Mouse (Mus musculus) small intestine, adult 2 months (tissue): ENCODE measurements around the gene Dnmt3a. TPM values are rescaled to one million over a fixed set of nuclear protein-coding genes. Genes with fewer than 3 reads are reported as not detected.

Experiments used
- H3K27ac ChIP-seq: fragments of 200-500 bp; 2 replicates; pipeline ENCODE4 v1.5.1; 2012; ENCODE audit warnings: low read depth, low read length, control low read depth, inconsistent platforms; ENCODE audit not compliant: insufficient read depth
- H3K27me3 ChIP-seq: fragments of 200-500 bp; 2 replicates; pipeline ENCODE4 v1.6.1; 2012; ENCODE audit warnings: mild to moderate bottlenecking, moderate library complexity, low read length, inconsistent platforms; ENCODE audit not compliant: control insufficient read depth, insufficient read depth
- H3K36me3 ChIP-seq: fragments of 200-500 bp; 2 replicates; pipeline ENCODE4 v1.6.1; 2012; ENCODE audit warnings: mild to moderate bottlenecking, low read length, control low read depth, inconsistent platforms; ENCODE audit not compliant: control insufficient read depth, insufficient read depth
- H3K4me1 ChIP-seq: fragments of 200-500 bp; 2 replicates; pipeline ENCODE4 v1.6.1; 2012; ENCODE audit warnings: low read length, inconsistent platforms, mixed read lengths; ENCODE audit not compliant: control insufficient read depth, insufficient read depth, insufficient read length
- H3K4me3 ChIP-seq: fragments of 200-500 bp; 2 replicates; pipeline ENCODE4 v1.5.1; 2012; ENCODE audit warnings: low read depth, mild to moderate bottlenecking, control low read depth, inconsistent platforms, low read length, moderate library complexity
- CTCF ChIP-seq: fragments of 200-500 bp; IDR thresholded peaks from 2 replicates; pipeline ENCODE4 v1.5.1; 2012; ENCODE audit warnings: low read depth, mild to moderate bottlenecking, control low read depth, inconsistent platforms, low read length, moderate library complexity, mixed read lengths; ENCODE audit not compliant: insufficient replicate concordance, insufficient read length; ENCODE audit errors: extremely low read depth
- POLR2A ChIP-seq: fragments of 200-500 bp; IDR thresholded peaks from 2 replicates; pipeline ENCODE4 v1.6.1; 2012; ENCODE audit warnings: low read depth, mild to moderate bottlenecking, control low read depth, inconsistent platforms, low read length, moderate library complexity
- WGBS: fragments of 180-500 bp; shearing (Covaris S2); methylation state at CpG from one replicate; pipeline ENCODE4 v1.1.7; 2018; 5-methylcytosine and 5-hydroxymethylcytosine counted together
- polyA plus RNA-seq: library from polyadenylated mRNA; depleted of rRNA; stranded (reverse); fragments of >200 nt; gene quantifications from 2 replicates; pipeline ENCODE4 v1.2.3, GENCODE M21; 2012

Gene Dnmt3a
- polyA plus RNA-seq, 1 experiment, result 10.2 TPM

DNA sequence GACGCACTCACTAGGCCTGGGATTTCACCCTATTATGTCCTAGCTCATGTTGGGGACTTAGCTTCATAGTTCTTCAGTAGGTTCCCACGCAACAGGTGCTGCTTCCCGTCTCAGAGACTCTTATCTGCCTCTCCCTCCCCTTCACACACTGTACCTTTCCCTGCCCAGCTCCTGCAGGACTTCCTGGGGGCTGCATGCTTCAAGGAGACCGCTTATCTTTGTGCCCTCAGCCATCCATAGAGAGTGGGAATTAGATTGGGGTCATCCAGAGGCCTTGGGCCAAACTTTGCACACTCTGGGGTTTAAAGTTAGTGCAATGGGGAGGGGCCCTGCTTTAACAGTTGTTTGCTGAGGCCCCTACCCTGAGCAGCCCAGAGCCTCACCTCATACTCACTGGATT lies 21.1 kb upstream of the Dnmt3a start:
- H3K36me3 ChIP-seq, result no peaks in the 10 kb centered on the region
- no peaks in the 10 kb centered on the region for H3K27me3 ChIP-seq
- H3K4me3 ChIP-seq, result no peak overlapping the region
- H3K27ac ChIP-seq, result no peak overlapping the region
- WGBS, result 39% methylated on average over 4 of the region's 4 CpGs
- peaks cover 21% of the 10 kb centered on the region for H3K4me1 ChIP-seq
- no peak for TF ChIP-seq CTCF

DNA sequence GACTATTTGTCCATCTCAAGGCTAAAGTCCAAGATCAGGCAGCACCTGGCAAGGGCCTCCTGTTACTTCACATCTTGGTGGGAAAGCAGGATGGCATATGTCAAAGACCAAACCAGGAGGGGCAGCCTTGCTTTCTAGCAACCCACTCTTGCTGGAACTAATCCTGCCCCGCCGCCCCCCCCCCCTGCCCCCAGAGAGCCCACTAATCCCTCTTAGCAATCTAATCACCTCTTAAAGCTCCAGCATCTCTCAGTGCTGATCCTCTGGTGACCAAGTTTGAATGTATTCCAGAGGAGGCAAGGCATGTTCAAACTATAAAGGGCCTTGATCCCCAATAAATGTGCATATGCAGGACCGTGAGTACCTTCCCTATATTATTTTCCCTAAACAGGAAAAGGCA lies 18.8 kb upstream of the Dnmt3a start:
- Histone ChIP-seq H3K4me1 (peaks cover 10% of the 10 kb centered on the region; the same call in 1 of the 2 replicates), H3K27ac (no peak overlapping the region), H3K4me3 (no peak overlapping the region), H3K36me3 (no peaks in the 10 kb centered on the region), H3K27me3 (no peaks in the 10 kb centered on the region)
- TF ChIP-seq POLR2A, result no peak
- WGBS, result 48% methylated on average over 3 of the region's 3 CpGs

DNA sequence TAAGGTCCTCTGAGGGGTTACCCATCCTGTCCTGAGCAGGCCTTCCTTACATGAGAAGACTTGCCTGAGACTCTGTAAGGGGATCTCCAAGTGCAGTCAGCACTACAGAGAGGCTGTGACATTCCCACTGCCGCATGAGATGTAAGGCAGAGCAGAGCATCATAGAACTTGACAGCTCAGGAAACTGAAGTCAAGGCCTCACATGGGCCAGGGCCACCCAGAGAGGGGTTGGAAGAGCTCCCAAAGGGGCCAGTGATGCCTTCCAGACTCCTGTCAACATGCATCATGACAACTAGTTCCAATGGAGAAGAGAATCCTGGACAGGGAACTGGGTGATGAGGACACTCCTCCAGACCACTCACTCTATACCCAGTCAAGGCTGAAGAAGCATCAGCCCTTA lies 18.3 kb upstream of the Dnmt3a start:
- Histone ChIP-seq H3K4me3 (no peak overlapping the region), H3K36me3 (no peaks in the 10 kb centered on the region), H3K27ac (no peak overlapping the region), H3K27me3 (no peaks in the 10 kb centered on the region), H3K4me1 (peaks cover 12% of the 10 kb centered on the region; the same call in 1 of the 2 replicates)
- TF ChIP-seq POLR2A, result no peak
- no peak for TF ChIP-seq CTCF
- WGBS, result 77% methylated on average over 1 of the region's 1 CpGs

DNA sequence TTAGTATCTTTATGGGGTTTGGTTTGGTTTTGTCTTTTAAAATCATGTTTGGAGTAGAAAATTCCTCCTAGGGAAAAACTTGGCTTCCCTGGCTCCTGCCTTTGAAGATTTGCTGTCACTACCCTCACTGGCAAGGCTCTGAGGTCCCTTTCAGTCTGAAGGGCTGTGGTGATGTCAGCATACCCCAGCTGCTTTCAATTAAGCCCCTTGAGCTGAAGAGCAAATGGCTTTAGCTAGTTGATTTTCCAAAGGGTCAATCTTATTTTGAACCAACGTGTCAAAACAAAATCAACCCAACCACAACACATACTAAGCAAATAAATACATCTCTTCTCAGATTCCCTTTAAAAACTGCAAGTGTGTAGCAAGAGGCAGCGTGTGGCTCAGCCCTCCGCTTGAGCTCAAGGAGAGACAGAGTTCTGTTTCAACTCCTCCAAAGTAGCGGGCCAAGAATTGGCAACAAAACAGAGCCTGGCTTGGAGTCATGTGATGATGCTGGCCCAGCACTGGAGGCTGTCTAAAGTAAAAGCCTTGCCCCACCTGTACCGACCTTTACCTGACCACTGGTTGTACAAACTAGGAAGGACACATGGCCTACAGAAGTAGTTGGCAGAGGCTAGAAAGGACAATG lies 17.3 kb upstream of the Dnmt3a start:
- 76% methylated on average over 5 of the region's 5 CpGs for WGBS
- peaks cover 12% of the 10 kb centered on the region; the same call in 1 of the 2 replicates for H3K4me1 ChIP-seq
- H3K27me3 ChIP-seq, result no peaks in the 10 kb centered on the region
- no peaks in the 10 kb centered on the region for H3K36me3 ChIP-seq
- TF ChIP-seq CTCF (no peak), POLR2A (no peak)
- no peak overlapping the region for H3K4me3 ChIP-seq
- no peak overlapping the region for H3K27ac ChIP-seq

DNA sequence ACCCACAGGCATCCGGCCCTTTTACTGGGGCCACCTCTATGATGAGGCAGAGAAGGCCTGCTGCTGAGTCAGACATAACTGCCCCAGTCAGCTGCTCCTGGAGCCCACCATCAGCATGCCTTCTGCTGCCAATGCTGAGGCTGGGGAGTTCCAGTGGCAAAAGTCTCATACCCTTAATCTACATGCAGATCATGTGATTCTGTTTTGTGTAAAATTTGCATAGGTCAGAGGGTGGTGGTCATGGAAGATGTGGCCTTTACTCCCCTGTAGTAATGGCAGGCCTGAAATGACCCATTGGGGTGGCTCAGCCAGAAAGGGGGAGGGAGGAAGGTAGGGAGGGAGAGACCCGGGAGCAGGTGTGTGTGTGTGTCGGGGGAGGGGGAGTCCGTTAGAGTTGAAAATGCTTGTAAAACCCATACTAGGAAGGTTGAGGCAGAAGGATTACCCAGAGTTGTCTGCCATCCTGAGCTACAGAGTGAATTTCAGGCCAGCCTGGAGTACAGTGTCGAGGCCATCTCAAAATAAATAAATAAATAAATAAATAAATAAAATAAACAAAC lies 16.1 kb upstream of the Dnmt3a start:
- no peak for TF ChIP-seq CTCF
- TF ChIP-seq POLR2A, result no peak
- H3K4me1 ChIP-seq, result peaks cover 6% of the 10 kb centered on the region; the same call in 1 of the 2 replicates
- H3K36me3 ChIP-seq, result no peaks in the 10 kb centered on the region
- no peaks in the 10 kb centered on the region for H3K27me3 ChIP-seq
- H3K27ac ChIP-seq, result no peak overlapping the region
- H3K4me3 ChIP-seq, result no peak overlapping the region
- 79% methylated on average over 5 of the region's 5 CpGs for WGBS

DNA sequence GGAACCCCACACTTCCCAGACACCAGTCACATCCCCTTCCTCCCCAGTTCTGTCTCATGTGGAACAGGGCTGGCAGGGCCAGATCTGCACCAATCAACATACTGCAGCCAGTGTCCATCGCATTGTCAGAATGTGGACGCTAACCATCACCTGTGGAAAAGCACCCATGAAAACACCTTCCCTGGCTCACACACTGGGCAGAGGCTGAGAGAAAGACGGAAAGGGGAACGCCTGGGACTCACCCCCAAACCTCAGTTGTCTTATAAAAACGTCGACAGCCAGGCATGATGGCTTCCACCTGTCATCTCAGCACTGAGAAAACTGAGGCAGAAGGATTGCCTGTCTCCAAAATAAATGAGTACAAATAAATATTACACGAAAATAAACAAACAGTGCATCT lies 14.6 kb upstream of the Dnmt3a start:
- H3K36me3 ChIP-seq, result no peaks in the 10 kb centered on the region
- 0 out of 2 replicates have a peak overlapping the region, but pooled peaks have one; percentile 4 for H3K4me3 ChIP-seq

DNA sequence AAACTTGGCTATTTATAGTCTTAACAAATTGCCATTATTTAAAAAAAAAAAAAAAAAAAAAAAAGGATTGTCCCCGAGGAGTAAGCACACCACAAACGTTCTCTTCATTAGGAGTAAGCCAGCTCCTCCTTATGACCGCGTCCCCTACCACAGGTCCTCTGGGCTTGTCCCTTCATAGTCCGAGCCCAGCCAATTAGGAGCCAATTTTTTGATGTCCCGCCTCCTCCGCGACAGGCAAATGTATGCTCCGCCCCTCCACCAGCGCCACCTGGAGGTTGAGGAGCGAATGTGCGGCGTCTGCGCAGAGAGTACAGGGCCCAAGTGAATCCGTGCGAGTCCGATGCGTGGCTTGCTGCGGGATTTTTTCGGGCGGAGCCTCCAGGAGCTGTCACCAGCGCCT lies 14.1 kb upstream of the Dnmt3a start:
- WGBS, result under 1% methylated on average over 22 of the region's 22 CpGs
- Histone ChIP-seq H3K4me3 (peak overlapping the region; percentile 46), H3K36me3 (no peaks in the 10 kb centered on the region), H3K27me3 (no peaks in the 10 kb centered on the region), H3K4me1 (peaks cover 6% of the 10 kb centered on the region; the same call in 1 of the 2 replicates), H3K27ac (no peak overlapping the region)
- TF ChIP-seq CTCF, result peak; percentile 95
- no peak for TF ChIP-seq POLR2A

More for the DNA sequence above, 14.6 kb upstream of the Dnmt3a start:
- Histone ChIP-seq H3K27me3 (no peaks in the 10 kb centered on the region), H3K27ac (no peak overlapping the region), H3K4me1 (peaks cover 6% of the 10 kb centered on the region; the same call in 1 of the 2 replicates)
- no peak for TF ChIP-seq CTCF
- TF ChIP-seq POLR2A, result no peak
- WGBS, result 37% methylated on average over 7 of the region's 7 CpGs
